Mouse (Mus musculus): ENCODE measurements around the gene Fam192a. TPM values are rescaled to one million over a fixed set of nuclear protein-coding genes. Genes with fewer than 3 reads are reported as not detected.

Gene Fam192a
- polyA plus RNA-seq, 1 experiment from 2014 or later = 72.2 TPM

- Histone ChIP-seq H3K36me3 (no peaks in the 10 kb centered on the region), H3K9me3 (no peaks in the 10 kb centered on the region), H3K27ac (no peak overlapping the region), H3K9ac (no peak overlapping the region), H3K4me2 (replicated peaks) (no peak overlapping the region), H3K4me1 (0 out of 2 replicates have a peak, but pooled peaks cover 3% of the 10 kb centered on the region), H3K27me3 (peaks cover 13% of the 10 kb centered on the region), H3K4me3 (no peak overlapping the region)
- 81% methylated on average over 7 of the region's 7 CpGs for WGBS
- ATAC-seq (ENCODE audit: low FRiP score, low read depth) = no peak
Observed at GRCm38 (mm10) chr8:94527178-94527577, 74.6 kb downstream of the Fam192a start.

- no peak for ATAC-seq (ENCODE audit: low FRiP score, low read depth)
- no peaks in the 10 kb centered on the region for H3K9me3 ChIP-seq
- no peak overlapping the region for H3K9ac ChIP-seq
- H3K4me3 ChIP-seq = no peak overlapping the region
- no peak overlapping the region for H3K4me2 ChIP-seq (replicated peaks)
- H3K27ac ChIP-seq = no peak overlapping the region
- H3K4me1 ChIP-seq = no peaks in the 10 kb centered on the region
- WGBS = 88% methylated on average over 9 of the region's 9 CpGs
- no peaks in the 10 kb centered on the region for H3K36me3 ChIP-seq
- H3K27me3 ChIP-seq = no peaks in the 10 kb centered on the region
Observed at GRCm38 (mm10) chr8:94524554-94524953, 77.2 kb downstream of the Fam192a start.

Other genes with a start within 250 kb of the Fam192a start
- 61.2 and 68.7 TPM in 2 replicates for gene Herpud1, start 215.6 kb downstream of the Fam192a start, polyA plus RNA-seq (2015; fragmentation: Nextera tagmentation; extraction: Ambion mirVana)
- 0.33 and 0.34 TPM in 2 replicates for gene Nlrc5, start 167.6 kb downstream of the Fam192a start, polyA plus RNA-seq (2015; fragmentation: Nextera tagmentation; extraction: Ambion mirVana)
- 8.8 and 9.2 TPM in 2 replicates for gene Cpne2, start 69.0 kb downstream of the Fam192a start, polyA plus RNA-seq (2015; fragmentation: Nextera tagmentation; extraction: Ambion mirVana)
- 48.9 and 49.7 TPM in 2 replicates for gene Rspry1, start 60 bp downstream of the Fam192a start, polyA plus RNA-seq (2015; fragmentation: Nextera tagmentation; extraction: Ambion mirVana)
- gene Arl2bp, start 64.6 kb upstream of the Fam192a start, polyA plus RNA-seq (2015; fragmentation: Nextera tagmentation; extraction: Ambion mirVana) = 151 and 160 TPM in 2 replicates
- 0.50 and 0.83 TPM in 2 replicates for gene Pllp, start 94.3 kb upstream of the Fam192a start, polyA plus RNA-seq (2015; fragmentation: Nextera tagmentation; extraction: Ambion mirVana)
- not detected in 2 replicates for gene Ccl22, start 143.6 kb upstream of the Fam192a start, polyA plus RNA-seq (2015; fragmentation: Nextera tagmentation; extraction: Ambion mirVana)
- 6.3 and 6.8 TPM in 2 replicates for gene Cx3cl1, start 170.0 kb upstream of the Fam192a start, polyA plus RNA-seq (2015; fragmentation: Nextera tagmentation; extraction: Ambion mirVana)
- gene Ccl17, start 208.5 kb upstream of the Fam192a start, polyA plus RNA-seq (2015; fragmentation: Nextera tagmentation; extraction: Ambion mirVana) = 0.42 TPM in 1 of 2 replicates, not detected in the other
- gene Coq9, start 236.3 kb upstream of the Fam192a start, polyA plus RNA-seq (2015; fragmentation: Nextera tagmentation; extraction: Ambion mirVana) = 72.7 and 73.7 TPM in 2 replicates
- 127 and 133 TPM in 2 replicates for gene Ciapin1, start 236.4 kb upstream of the Fam192a start, polyA plus RNA-seq (2015; fragmentation: Nextera tagmentation; extraction: Ambion mirVana)

Data from limb, embryonic 13.5 days (tissue).